Mouse (Mus musculus): ENCODE data around the gene Dgkg. TPM values are rescaled to one million over a fixed set of nuclear protein-coding genes. Genes with fewer than 3 reads are reported as not detected.

Dgkg gene
- 5.6 and 5.8 TPM in 2 replicates for total RNA-seq (2017)

DNA sequence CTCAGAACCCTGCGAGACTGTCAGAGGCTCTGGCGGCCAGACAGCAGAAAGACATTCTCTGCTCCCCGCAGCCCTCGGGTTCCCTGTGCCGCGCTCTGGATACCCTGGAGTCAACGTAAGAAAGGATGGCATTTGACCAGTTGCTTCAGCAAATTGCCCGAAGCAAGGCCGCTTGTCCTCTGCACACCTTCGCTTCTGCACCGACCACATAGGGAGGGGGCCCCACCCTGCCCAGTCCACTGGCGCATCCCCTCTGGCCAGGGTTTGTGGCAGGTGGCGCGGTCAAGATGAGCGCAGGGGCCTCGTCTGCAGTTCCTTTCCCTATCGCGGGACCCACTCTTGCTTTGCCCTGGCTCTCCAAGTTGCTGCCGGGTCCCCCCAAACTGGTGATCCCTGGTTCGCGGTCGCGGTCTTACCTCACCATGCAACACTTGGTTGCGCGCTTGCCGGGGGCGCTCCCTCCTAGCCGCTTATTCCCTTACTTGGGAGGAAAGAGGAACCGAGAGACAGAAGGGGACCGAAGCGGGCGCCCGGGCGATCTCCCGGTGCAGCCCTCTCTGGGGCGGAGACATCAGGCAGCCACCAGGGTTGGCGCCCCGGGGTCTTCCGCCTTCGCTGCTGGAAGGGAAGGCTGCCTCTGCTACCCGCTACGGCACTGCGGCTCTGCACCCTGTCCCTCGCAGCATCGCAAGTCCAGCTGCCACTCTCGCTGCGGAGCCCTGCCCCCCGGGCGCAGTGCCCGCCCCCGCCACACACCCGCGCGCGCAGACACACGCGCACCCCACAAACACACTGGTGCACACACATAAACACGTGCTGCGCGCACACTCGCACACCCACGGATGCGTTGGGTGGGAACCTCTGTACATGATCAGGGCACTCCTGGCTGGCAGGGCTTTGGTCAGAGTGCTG is at the start of gene Dgkg:
Gene Dgkg (minus strand): TSS at position 689 of the 912 bp plus-strand sequence.
- ATAC-seq (replicated peaks; ENCODE audit: low read depth, poor library complexity, severe bottlenecking) = peak; percentile 70

DNA sequence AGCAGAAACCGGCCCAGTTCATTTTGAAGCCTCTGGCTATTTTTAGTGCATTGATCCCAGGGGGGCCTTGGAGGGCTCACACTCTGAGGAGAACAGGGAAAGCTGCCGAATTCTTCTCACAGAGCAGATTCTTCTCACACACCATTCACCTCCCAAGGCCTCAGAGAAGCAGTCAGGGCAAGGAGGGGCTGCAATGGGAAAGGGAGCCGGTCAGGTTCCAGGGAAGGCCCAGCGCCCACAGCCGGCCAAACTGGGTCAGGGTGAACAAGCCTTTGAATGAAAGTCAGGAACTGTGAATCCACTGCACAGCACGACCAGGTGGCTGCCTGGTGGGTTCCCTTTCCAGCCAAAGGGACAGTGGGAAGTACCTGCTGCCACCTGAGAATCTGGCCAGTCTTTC is 47.9 kb upstream of the Dgkg start:
- ATAC-seq (replicated peaks; ENCODE audit: low read depth, poor library complexity, severe bottlenecking) = no peak

DNA sequence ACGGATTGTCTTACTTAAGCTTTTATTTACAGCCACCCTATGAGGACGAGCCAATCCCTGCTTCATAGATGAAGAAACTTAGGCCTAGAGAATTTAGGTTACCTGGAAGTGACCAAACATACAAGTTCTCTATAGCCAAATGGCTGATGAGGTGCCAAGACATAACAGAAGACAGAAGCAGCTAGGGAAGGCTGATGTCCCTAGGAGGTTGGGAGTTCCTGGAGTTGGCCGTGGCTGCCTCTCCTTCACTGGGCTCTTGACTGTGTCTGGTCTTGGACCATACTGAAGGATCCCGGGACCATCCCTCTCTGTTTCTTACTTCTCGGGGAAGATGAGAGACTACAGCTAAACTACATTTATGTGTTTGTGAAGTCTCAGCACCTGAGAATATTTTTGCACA is 47.1 kb upstream of the Dgkg start:
- no peak for ATAC-seq (replicated peaks; ENCODE audit: low read depth, poor library complexity, severe bottlenecking)

- ATAC-seq (replicated peaks; ENCODE audit: low read depth, poor library complexity, severe bottlenecking) = no peak
Observed at GRCm38 (mm10) chr16:22698846-22699760, 42.1 kb upstream of the Dgkg start.

- no peak for ATAC-seq (replicated peaks; ENCODE audit: low read depth, poor library complexity, severe bottlenecking)
Observed at GRCm38 (mm10) chr16:22698101-22698500, 41.1 kb upstream of the Dgkg start.

- ATAC-seq (replicated peaks; ENCODE audit: low read depth, poor library complexity, severe bottlenecking) = no peak
Observed at GRCm38 (mm10) chr16:22689622-22690021, 32.6 kb upstream of the Dgkg start.

DNA sequence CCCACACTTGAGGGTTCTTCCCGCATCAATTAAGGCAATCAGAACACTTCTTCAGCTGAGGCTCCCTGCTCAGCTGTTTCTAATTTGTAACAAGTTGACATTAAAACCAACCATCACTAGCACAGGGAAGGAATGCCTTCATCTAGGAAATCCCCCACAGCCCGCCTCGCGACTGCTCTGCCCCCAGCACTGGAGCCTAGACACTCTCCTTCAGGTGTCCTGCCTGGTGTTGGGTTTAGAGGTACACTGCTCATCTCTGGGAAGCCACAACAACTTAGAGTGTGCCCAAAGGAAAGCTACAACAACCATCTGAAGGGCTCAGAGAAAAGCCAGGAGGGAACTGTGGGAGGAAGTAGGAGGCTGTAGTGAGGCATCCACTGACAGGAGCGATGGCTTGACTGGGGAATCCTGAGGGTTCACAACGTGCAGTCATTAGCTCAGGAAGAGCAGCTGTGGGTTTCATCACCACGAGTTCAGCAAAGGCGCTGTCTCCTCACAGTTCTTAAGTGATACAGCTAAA is 30.8 kb upstream of the Dgkg start:
- ATAC-seq (replicated peaks; ENCODE audit: low read depth, poor library complexity, severe bottlenecking) = no peak

DNA sequence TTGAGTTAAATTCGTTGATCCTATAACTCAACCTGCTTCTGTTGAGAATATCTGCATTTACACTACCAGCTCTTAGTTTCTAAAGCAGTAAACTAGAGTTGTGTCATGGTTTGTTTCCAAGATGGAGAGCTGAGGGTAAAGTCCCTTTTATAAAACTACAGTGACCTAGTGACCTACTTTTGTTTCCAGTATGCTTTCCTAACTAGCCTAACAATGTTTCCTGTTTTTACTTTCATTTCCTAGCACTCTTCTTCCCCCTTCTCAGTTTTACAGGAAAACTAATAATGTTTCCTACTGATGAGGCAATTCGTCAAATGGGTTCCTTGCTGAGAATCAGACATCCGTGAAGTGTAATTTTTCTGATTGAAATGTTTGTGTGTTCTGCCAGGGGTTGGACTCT is 26.6 kb upstream of the Dgkg start:
- no peak for ATAC-seq (replicated peaks; ENCODE audit: low read depth, poor library complexity, severe bottlenecking)

DNA sequence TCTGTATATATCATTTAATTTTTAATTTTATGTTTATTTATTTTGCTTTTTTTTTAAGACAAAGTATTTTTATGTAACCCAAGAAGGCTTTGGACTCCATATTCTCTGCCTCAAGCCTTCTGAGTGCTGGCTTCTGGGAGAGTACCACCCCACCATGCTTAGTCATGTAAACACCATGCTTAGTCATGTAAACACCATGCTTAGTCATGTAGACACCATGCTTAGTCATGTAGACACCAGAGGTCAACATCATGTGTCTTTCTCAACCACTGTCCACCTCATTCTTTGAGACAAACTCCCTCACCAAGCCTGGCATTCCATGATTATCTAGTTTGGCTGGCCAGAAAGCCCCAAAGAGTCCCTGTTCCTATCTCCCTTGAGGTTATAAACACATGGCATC is 25.7 kb upstream of the Dgkg start:
- no peak for ATAC-seq (replicated peaks; ENCODE audit: low read depth, poor library complexity, severe bottlenecking)

DNA sequence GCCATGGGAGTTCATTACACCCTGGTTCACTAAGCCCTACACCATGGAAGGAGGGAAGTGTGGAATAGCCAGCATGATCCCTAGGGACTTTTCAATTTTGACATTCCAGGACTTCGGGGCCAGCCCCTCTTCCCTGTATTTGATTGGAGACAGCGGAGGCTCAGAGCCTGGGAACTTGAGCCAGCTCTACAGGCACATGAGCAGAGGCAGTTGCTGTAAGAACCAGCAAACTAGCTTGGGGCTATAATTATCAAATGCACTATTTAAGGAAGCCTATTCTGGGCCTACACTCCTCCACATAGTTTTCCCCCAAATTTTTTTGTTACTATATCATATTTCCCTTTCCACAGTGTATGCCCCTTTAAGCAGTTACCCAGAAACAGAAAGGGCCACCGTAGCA is 22.6 kb upstream of the Dgkg start:
- ATAC-seq (replicated peaks; ENCODE audit: low read depth, poor library complexity, severe bottlenecking) = no peak

DNA sequence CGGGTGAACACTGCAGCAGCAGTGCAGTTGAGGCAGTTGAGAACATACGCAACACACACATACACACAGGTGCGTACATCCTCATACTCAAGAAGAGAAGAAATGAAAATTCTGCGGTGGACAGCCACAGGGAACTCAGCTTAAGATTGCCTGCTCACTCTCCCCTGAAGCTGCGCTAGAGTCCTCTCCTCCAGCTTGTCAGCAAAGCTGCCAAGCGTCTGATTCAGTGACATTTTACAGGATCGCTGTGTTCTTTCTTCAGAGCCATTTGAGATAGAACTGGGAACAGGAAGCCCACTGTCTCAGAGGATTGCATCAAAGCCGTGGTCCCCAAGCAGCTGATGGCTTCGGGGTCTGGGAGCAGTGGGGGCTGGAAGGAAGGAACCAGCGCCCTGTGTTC is 17.6 kb upstream of the Dgkg start:
- no peak for ATAC-seq (replicated peaks; ENCODE audit: low read depth, poor library complexity, severe bottlenecking)

DNA sequence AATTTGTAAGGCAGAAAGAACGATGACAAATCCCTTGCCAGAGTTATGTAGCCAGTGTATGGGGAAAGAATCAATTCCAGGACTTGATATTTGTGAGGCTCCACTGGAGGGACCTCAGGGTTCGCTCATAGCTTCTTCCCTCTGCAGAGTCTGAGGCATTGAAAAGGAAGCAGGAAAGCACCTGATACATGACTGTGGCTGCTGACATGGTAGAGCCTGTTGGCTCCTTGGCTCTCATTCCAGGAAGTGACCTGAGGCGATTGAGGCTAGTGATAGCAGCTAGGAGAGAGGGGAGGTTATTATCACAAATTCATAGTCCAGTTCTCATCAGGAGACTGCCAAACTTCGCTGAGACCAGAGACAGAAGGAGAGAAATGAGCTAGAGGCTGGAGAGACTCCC is 17.1 kb upstream of the Dgkg start:
- no peak for ATAC-seq (replicated peaks; ENCODE audit: low read depth, poor library complexity, severe bottlenecking)

GRCm38 (mm10) chr16:22664033-22664432 is 7.0 kb upstream of the Dgkg start:
- peak; percentile 67 for ATAC-seq (replicated peaks; ENCODE audit: low read depth, poor library complexity, severe bottlenecking)

GRCm38 (mm10) chr16:22663136-22663535 is 6.1 kb upstream of the Dgkg start:
- no peak for ATAC-seq (replicated peaks; ENCODE audit: low read depth, poor library complexity, severe bottlenecking)

DNA sequence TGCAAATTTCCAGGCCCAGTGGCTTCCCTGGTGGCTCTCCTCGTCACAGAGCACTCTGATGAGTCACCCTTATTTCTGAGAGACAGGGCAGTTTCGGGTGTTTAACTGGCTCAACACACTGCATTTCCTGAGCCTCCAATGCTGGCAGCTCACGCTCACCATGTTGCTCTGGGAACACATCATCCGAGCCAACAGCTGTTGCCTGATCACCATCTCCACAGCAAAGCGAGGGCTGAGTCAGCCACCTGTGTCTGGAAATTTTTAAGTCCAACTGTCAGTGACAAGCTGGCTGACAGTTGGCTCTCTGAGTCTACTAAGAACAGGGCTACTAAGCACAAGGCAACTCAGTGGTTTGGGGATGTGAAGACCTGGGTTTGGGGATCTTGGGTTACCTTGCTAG is 4.1 kb upstream of the Dgkg start:
- ATAC-seq (replicated peaks; ENCODE audit: low read depth, poor library complexity, severe bottlenecking) = no peak

- no peak for ATAC-seq (replicated peaks; ENCODE audit: low read depth, poor library complexity, severe bottlenecking)
Observed at GRCm38 (mm10) chr16:22657874-22658789, 1.1 kb upstream of the Dgkg start.

DNA sequence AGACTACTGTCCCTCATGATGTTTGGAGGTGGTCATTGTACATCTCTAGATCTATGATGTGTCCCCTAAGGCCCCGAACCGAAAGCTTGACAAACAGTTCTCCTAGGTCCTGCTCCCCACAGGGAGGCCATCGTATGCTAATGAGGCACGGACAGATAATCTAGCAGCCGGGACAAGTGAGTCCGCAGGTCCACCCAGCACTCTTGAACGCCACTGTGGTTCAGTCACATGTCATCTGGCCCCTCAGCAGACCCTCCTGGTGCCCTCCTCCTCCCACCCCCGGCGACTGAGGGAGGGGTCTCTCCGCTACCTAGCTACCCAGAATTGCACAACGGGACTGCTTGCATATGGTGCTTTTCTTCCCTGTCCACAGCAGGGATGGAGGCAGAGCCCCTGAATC is 1.2 kb downstream of the Dgkg start:
- no peak for ATAC-seq (replicated peaks; ENCODE audit: low read depth, poor library complexity, severe bottlenecking)

GRCm38 (mm10) chr16:22655223-22655622 is 1.8 kb downstream of the Dgkg start:
- ATAC-seq (replicated peaks; ENCODE audit: low read depth, poor library complexity, severe bottlenecking) = no peak

GRCm38 (mm10) chr16:22654477-22654835 is 2.6 kb downstream of the Dgkg start:
- ATAC-seq (replicated peaks; ENCODE audit: low read depth, poor library complexity, severe bottlenecking) = peak; percentile 53

Measured in common myeloid progenitor, adult 5-6 weeks (primary cell).